Mouse (Mus musculus) bone marrow macrophage, adult 2 months (primary cell): ENCODE measurements around the gene Dock6.

Experiments
- CTCF ChIP-seq: IDR thresholded peaks from 2 replicates; pipeline ENCODE4 v1.5.1; 2012; ENCODE audit warnings: low read depth, mild to moderate bottlenecking, low read length, moderate library complexity
- POLR2A ChIP-seq: IDR thresholded peaks from 2 replicates; pipeline ENCODE4 v1.6.1; 2012; ENCODE audit warnings: mild to moderate bottlenecking, low read depth, low read length, borderline replicate concordance

DNA sequence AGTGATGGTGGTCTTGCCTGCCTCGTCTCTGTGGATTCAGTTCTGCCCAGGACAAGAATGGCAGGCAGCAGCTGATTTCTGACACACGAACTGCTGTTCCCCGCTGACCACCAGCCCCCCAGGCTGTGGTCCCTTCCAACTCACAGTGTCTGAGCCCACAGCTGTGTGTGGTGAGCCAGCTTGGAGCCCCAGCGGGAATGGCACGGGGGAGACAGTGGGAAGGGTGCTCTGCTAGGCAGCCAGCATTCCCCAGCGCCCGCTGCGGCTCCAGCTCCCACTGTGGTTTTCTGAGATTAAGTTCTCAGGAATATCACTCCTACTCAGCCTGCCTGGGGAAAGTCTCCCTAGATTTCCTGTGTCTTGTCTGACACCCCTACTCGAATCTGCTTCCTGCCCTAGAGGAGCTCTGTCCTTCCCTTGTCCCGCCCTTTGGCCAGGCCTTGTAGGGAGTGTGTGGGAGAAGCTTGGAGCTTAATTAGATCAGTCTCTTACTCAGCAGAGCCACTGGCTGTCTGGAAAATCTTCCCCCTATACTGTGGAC is 100.1 kb downstream of the Dock6 start:
- TF ChIP-seq CTCF, result no peak
- TF ChIP-seq POLR2A, result no peak
